Mouse (Mus musculus) splenic B cell, adult 2 months (primary cell): Measurements from ENCODE around the gene Gucy2g.

ENCODE experiments used
- DNase-seq: peaks from one replicate; pipeline ENCODE4 v3.0.0-alpha.2; 2011; ENCODE audit warnings: low read depth, low spot score
- H3K27me3 ChIP-seq: 2 replicates; pipeline ENCODE4 v1.6.1; 2012; ENCODE audit warnings: mild to moderate bottlenecking, low read length, moderate library complexity, mixed read lengths; ENCODE audit not compliant: control insufficient read depth, poor library complexity, insufficient read depth, severe bottlenecking
- H3K36me3 ChIP-seq: 2 replicates; pipeline ENCODE4 v1.6.1; 2012; ENCODE audit warnings: mild to moderate bottlenecking, low read length, moderate library complexity, mixed read lengths; ENCODE audit not compliant: control insufficient read depth, poor library complexity, insufficient read depth, severe bottlenecking

The Gucy2g gene

GRCm38 (mm10) chr19:55227135-55227534, 13.9 kb downstream of the Gucy2g start:
- no peaks in the 10 kb centered on the region for H3K27me3 ChIP-seq
- no peaks in the 10 kb centered on the region for H3K36me3 ChIP-seq
- DNase-seq, result peak; percentile 68

DNA sequence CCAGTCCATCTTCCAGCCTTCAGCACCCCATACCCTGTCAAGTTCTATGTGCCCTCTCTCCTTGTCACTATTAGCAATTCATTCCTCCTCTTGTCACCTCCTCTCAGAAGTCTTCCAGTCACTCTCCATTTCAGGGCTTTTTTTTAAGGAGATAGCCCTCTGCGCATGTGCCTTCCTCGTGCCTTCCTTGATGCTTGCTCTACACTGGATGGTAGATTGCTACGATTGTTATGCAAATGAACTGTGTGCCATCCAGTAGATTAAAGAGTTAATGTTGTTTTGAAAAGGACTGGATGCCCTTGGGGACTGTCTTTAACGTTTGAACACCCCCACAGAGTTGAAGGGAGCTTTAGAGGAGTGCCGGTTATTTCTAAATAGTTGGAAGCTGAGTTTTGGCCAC, 14.4 kb downstream of the Gucy2g start:
- DNase-seq, result no peak
- Histone ChIP-seq H3K36me3 (no peaks in the 10 kb centered on the region), H3K27me3 (no peaks in the 10 kb centered on the region)

DNA sequence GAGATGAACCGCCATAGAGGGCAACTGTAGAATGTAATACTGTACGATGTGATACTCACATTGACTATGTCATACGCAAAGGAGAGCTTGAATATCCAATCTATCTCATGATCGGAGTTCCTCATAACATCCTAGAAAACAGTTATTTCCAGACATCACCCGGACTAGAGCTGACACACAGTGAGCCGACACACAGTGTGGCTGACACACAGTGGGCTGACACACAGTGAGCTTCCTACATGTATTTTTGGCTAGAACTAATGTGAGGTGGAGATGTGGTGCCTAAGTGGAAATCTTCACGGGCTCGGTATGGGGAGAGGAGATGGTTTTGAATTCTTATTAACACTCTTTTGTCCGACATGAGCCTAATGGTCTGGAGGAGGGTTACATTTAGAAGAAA, 18.8 kb downstream of the Gucy2g start:
- no peaks in the 10 kb centered on the region for H3K36me3 ChIP-seq
- DNase-seq, result no peak
- H3K27me3 ChIP-seq, result no peaks in the 10 kb centered on the region

- Histone ChIP-seq H3K27me3 (no peaks in the 10 kb centered on the region), H3K36me3 (no peaks in the 10 kb centered on the region)
- no peak for DNase-seq
Observed at GRCm38 (mm10) chr19:55221208-55221607, 19.8 kb downstream of the Gucy2g start.

DNA sequence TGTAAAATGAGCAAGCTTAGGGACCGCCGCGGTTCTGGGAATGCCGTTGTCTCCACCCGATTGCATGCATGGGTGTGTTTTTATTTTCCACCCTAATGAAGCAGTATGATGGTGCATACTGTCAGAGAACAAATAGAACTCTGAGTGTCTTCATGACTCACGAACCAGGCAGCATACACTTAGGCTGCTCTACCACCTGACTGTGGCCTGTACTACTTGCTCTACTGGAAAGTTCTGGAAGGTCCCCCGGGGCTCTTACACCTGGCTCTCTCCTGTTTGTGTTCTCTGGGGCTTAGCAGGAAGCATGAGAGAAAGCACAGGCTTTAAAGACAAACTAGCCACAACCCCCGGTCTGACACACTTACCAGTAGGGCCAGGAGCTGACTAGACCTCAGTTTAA, 21.7 kb downstream of the Gucy2g start:
- DNase-seq, result no peak
- Histone ChIP-seq H3K36me3 (no peaks in the 10 kb centered on the region), H3K27me3 (no peaks in the 10 kb centered on the region)

GRCm38 (mm10) chr19:55218741-55219221, 22.3 kb downstream of the Gucy2g start:
- H3K27me3 ChIP-seq, result no peaks in the 10 kb centered on the region
- DNase-seq, result no peak
- H3K36me3 ChIP-seq, result no peaks in the 10 kb centered on the region

- no peaks in the 10 kb centered on the region for H3K27me3 ChIP-seq
- H3K36me3 ChIP-seq, result no peaks in the 10 kb centered on the region
- peak; percentile 82 for DNase-seq
Observed at GRCm38 (mm10) chr19:55218192-55218739, 22.8 kb downstream of the Gucy2g start.

DNA sequence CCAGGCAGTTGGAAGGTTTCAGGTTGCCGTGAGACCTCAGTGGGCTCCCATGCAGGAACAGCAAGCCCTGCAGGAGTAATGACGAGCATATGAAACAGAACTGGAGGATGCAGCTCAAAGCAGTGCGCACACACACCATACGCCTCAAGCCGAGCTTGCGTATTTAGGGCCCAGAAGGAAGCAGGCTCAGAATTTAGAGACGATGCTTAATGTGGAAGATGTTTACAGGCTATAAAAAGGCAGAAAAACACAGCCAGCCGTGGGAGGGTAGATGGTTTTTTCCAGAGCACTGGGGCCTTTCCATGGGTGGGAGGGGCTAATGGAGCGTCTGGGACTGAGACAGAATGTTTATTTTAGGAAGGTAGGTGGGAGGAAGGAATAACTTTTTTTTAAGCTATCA, 23.7 kb downstream of the Gucy2g start:
- no peak for DNase-seq
- no peaks in the 10 kb centered on the region for H3K36me3 ChIP-seq

DNA sequence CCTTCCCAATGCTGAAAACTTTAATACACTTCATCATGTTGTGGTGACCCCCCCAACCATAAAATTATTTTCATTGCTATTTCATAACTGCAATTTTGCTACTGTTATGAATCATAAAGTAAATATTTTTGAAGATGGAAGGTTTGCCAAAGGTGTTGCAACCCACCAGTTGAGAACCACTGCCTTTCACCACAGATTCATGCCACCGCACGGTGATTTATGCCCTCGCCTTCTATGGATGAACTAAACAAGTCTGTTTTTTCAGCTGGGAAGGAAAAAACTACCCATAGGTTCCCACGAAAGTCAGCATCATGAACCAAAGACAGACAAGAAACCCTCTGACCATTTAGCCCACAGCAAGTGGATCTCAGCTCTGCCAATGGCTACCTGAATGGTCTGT, 24.2 kb downstream of the Gucy2g start:
- Histone ChIP-seq H3K27me3 (no peaks in the 10 kb centered on the region), H3K36me3 (no peaks in the 10 kb centered on the region)
- DNase-seq, result no peak

More for the DNA sequence above, 23.7 kb downstream of the Gucy2g start:
- H3K27me3 ChIP-seq, result no peaks in the 10 kb centered on the region

DNA sequence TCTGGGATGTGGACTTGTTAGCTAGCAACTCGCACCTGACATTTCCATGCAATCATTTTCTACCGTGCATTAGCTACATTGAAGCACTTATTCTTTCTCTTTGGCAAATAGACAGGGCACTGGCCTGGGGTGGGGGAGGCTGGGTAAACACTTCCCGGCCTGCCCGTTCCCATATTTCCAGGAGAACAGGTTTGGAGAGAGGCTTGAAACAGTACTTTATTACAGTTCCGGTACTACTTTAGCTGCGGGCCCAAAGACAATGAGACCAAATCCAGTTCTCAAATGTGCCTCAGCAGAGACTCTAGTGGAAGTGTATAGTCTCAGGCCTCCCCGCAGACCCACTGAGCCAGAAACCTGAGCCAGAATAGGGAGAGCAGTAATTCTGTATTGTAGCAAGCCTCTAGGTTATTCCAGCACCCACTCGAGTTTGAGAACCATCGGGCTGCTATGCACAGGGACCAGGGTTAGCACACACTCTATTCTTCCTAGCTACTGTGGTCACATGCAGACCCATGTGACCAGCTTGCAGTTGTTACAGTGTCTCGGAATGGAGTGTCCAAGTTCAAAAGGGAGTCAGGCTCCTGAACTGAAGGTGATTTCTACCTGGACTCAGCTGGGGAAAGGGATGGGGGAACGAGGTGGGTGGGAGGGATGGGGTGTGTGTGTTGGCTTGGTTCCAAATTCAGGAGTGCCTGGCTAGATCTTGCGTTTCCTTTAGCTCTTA, 27.3 kb downstream of the Gucy2g start:
- no peak for DNase-seq
- Histone ChIP-seq H3K27me3 (no peaks in the 10 kb centered on the region), H3K36me3 (no peaks in the 10 kb centered on the region)

DNA sequence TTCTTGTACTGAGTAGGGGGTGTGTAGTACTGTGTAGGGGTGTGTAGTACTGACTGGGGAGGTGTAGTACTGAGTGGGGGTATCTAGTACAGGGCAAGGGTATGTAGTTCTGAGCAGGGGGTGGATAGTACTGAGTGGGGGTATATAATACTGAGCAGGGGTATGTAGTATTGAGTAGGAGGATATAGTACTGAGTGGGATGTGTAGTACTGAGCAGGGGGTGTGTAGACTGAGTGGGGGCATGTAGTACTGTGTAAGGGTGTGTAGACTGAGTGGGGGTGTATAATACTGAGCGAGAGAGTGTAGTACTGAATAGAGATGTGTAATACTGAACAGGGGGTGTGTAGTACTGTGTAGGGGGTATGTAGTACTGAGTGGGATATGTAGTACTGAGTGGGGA, 29.3 kb downstream of the Gucy2g start:
- no peak for DNase-seq
- Histone ChIP-seq H3K27me3 (no peaks in the 10 kb centered on the region), H3K36me3 (no peaks in the 10 kb centered on the region)

GRCm38 (mm10) chr19:55209084-55209483, 32.0 kb downstream of the Gucy2g start:
- H3K36me3 ChIP-seq, result no peaks in the 10 kb centered on the region
- H3K27me3 ChIP-seq, result no peaks in the 10 kb centered on the region
- DNase-seq, result no peak

GRCm38 (mm10) chr19:55208654-55209053, 32.4 kb downstream of the Gucy2g start:
- Histone ChIP-seq H3K27me3 (no peaks in the 10 kb centered on the region), H3K36me3 (no peaks in the 10 kb centered on the region)
- DNase-seq, result no peak

DNA sequence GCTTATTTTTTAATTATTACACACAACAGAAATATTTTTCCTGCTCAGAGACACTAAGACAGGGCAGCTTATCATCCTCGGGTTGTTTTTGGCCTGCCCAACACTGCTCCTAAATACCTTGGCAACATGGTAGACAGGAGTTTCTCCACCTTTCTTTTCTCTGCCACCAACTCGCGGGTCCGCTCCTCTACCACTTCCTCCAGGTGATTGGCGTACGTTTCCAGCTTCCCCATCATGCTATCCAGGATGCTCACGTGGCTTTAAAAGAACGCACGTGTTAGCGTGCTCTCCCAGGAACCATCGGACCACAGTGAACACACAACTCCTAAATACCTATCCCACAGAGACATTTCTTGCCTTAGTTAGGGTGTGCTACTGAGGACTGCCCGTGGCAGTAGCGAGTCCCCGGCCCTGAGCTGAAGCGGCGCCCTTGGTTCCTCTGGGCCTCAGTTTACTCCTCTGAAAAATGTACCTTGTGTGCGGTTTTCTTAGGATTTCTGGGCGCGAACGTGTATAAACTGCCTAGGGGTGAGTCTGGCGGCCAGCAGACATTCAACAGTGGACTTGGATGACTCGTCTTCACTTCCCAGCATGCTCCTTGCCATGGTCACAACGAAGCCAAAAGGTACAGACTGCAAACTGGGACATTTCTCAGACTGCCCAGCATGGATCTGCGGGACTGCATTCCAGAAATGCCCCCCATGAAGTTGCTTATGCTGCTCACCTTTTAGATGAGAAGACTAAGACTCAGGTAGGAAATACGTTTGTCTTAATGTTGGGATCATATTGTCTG, 33.1 kb downstream of the Gucy2g start:
- Histone ChIP-seq H3K27me3 (no peaks in the 10 kb centered on the region), H3K36me3 (no peaks in the 10 kb centered on the region)
- DNase-seq, result no peak

DNA sequence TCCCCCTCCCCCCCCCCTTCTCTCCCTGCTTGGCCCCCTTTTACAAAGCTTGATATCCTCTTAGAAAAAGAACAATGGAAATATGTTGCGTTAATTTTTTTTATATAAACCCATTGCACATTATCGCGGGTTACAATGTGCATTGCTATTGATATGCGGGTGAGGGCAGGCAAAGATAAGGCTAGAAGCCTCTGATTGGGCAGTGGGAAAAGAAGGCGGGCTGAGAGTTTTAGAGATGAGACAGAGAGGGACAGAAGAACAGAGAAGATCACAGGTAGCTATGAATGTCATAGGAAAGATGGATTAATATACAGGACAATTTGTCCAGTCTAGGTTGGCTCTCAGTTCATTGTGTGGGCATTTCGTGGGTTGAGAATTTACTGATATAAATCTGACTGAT, 33.8 kb downstream of the Gucy2g start:
- H3K27me3 ChIP-seq, result no peaks in the 10 kb centered on the region
- no peaks in the 10 kb centered on the region for H3K36me3 ChIP-seq
- DNase-seq, result no peak
